Comparison of ENCODE assay signal across 8 mouse cellular contexts in genomic region chr3:52045221-52045641, GRCm38 (mm10). TPM values are rescaled to one million over a fixed set of nuclear protein-coding genes. Genes with fewer than 3 reads are reported as not detected.
DNase-seq lines count a peak whose midpoint lies in the region; ATAC-seq and TF ChIP-seq lines count a peak whose summit lies in the region.

No protein-coding gene starts in this region.

- H3K9me3 ChIP-seq in limb, embryonic 13.5 days, result no peaks in the 10 kb centered on the region

- H3K9ac ChIP-seq in limb, embryonic 13.5 days, result peak overlapping the region; percentile 63

- H3K27ac ChIP-seq in left cerebral cortex, adult 2 months, result peak overlapping the region; percentile 34
- H3K27ac ChIP-seq in limb, embryonic 13.5 days, result peak overlapping the region; percentile 94
- peak overlapping the region; percentile 97 for H3K27ac ChIP-seq in olfactory bulb, adult 2 months (ENCODE audit: insufficient read depth, low read depth, low read length)

- no peak for DNase-seq in left cerebral cortex, adult 2 months (ENCODE audit: extremely low spot score in 1 of 2, low spot score in 2 of 2)
- no peak for DNase-seq in left cerebral cortex, postnatal 36 days (ENCODE audit: low spot score in 2 of 2)
- DNase-seq in cerebellum, postnatal 36 days, result peak; percentile 22 to 45
- DNase-seq in heart, postnatal 10 days, result peak; percentile 36 to 49
- no peak for DNase-seq in urinary bladder, postnatal 4 days (ENCODE audit: low spot score in 2 of 2)
- no peak for DNase-seq in lung, postnatal 14 days

- WGBS in limb, embryonic 13.5 days, result 7% methylated on average over 6 of the region's 6 CpGs
- 20% methylated on average over 6 of the region's 6 CpGs for WGBS in olfactory bulb, adult 2 months

- H3K4me1 ChIP-seq in limb, embryonic 13.5 days, result peaks cover 46% of the 10 kb centered on the region
- H3K4me1 ChIP-seq in olfactory bulb, adult 2 months (ENCODE audit: control insufficient read depth, insufficient read depth, low read length), result peaks cover 30% of the 10 kb centered on the region

- no peaks in the 10 kb centered on the region for H3K27me3 ChIP-seq in limb, embryonic 13.5 days

- no peak for TF ChIP-seq CTCF in left cerebral cortex, adult 2 months (IDR thresholded peaks at IDR 0.05)
- TF ChIP-seq CTCF in olfactory bulb, adult 2 months (IDR thresholded peaks at IDR 0.05; ENCODE audit: insufficient read depth, low read depth, low read length), result no peak

- no peak for TF ChIP-seq POLR2A in olfactory bulb, adult 2 months (IDR thresholded peaks at IDR 0.05; ENCODE audit: insufficient read depth, low read depth, low read length)

- no peak; the same call in 1 of the 2 replicates for ATAC-seq in limb, embryonic 13.5 days (ENCODE audit: low FRiP score, low read depth)

- H3K4me3 ChIP-seq in left cerebral cortex, adult 2 months, result no peak overlapping the region
- H3K4me3 ChIP-seq in limb, embryonic 13.5 days, result peak overlapping the region; percentile 37
- no peak overlapping the region for H3K4me3 ChIP-seq in olfactory bulb, adult 2 months (ENCODE audit: insufficient read depth, low read depth, low read length)

- intact Hi-C loops in left cerebral cortex, adult 2 months (cut with DNase I), result no loop called here
- intact Hi-C loops in left cerebral cortex, postnatal 36 days (cut with DNase I), result loop anchor here (5.0 kb wide), 2 partner anchors 38 to 42 kb away; no protein-coding TSS in a partner anchor
- intact Hi-C loops in heart, postnatal 10 days (cut with DNase I), result loop anchor here (5.0 kb wide), 2 partner anchors 133 to 152 kb away; no protein-coding TSS in a partner anchor

- H3K36me3 ChIP-seq in limb, embryonic 13.5 days, result no peaks in the 10 kb centered on the region

- peak overlapping the region; percentile 67 for H3K4me2 ChIP-seq in limb, embryonic 13.5 days (replicated peaks)

RNA-seq across cellular contexts. Expression of gene Maml3, which starts 59.6 kb away (rescaled TPM):
- 10 to 100 TPM; 10.3 to 10.9 TPM for total RNA-seq in left cerebral cortex, adult 2 months (2021)
- 10 to 100 TPM in 1 of 2 experiments, 1 to 10 TPM in 1; 6.2 to 11.9 TPM for total RNA-seq in left cerebral cortex, postnatal 36 days (2021)
- total RNA-seq in heart, postnatal 10 days (2021), result 1 to 10 TPM; 5.4 to 5.6 TPM
- 5.1 and 5.3 TPM in 2 replicates for polyA plus RNA-seq in limb, embryonic 13.5 days (2015; fragmentation: Nextera tagmentation; extraction: Ambion mirVana)
- polyA plus RNA-seq in olfactory bulb, adult 2 months (2012; ENCODE audit: insufficient read depth, insufficient read length, low replicate concordance, missing spikeins), result not detected in 2 replicates

Comparison
In these comparisons a context has a peak if more than half of its experiments do, and no peak if none do; other contexts are left out.
1. DNase-seq: peak in cerebellum, postnatal 36 days (2 of 2) and heart, postnatal 10 days (2 of 2); none in left cerebral cortex, adult 2 months (0 of 2), left cerebral cortex, postnatal 36 days (0 of 2), urinary bladder, postnatal 4 days (0 of 2) and lung, postnatal 14 days (single experiment).
2. H3K27ac ChIP-seq: peak in every context shown above with its lines; median percentile 97 in olfactory bulb, adult 2 months; 94 in limb, embryonic 13.5 days; 34 in left cerebral cortex, adult 2 months.